Mouse (Mus musculus) ES-CJ7 (cell line): ENCODE measurements at regions not wholly inside any gene's neighbourhood (a gene's known extent, or its start where the extent isn't known, plus 50 kb on each side); places are given as distances from the start of the nearest gene placed in this dataset.

Experiments
- DNase-seq: peaks from one replicate; pipeline ENCODE4 v3.0.0; 2011; ENCODE audit warnings: low read depth, low spot score

DNA sequence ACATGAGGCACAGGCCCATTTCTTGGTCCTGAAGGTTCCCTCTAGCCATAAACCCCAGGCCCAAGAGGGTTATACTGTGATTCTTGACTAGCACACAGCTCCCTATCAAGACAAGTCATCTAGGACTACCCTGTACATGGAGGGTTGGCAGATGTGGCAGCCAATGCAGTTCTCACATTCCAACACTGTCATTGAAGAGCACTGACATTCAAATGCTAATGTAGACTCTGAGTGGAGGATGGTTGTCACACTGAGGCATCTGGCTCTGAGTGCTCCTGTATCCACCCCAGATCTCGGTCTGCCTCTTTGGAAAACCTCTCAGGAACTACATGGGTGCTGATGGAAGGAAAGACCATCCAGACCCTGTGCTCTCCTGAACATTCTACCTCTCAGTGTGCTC is 900.5 kb upstream of the 1700015G11Rik start:
- DNase-seq = peak; percentile 57

DNA sequence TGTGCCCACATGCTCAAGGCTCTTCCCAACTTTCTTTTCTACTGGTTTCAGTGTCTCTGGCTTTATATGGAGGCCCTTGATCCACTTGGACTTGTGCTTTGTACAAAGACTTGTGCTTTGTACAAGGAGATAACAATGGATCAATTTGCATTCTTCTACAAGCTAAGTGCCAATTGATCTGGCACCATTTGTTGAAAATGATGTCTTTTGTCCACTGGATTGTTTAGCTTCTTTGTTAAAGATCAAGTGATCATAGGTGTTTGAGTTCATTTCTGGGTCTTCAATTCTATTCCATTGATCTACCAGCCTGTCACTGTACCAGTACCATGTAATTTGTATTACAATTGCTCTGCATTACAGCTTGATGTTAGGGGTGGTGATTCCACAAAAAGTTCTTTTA is 895.8 kb upstream of the 1700015G11Rik start:
- peak; percentile 65 for DNase-seq

DNA sequence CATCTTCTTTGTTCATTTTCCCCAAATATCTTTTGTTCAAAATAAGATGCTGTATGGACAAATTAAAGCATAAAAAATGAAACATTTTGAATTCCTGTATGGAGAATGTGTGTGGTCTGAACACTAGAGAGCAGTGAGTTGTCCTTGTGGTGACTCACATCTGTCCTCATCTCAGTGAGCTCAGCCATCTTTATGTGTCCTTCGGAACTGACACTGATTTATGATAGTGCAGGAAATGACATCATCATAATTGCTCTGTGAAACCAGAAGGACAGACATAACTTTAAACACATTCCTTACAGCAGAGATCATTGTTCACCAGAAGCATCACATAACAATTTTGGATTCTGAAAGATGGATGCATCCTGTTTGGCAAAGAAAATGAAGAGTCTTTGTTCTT is 850.2 kb upstream of the 1700015G11Rik start:
- no peak for DNase-seq

DNA sequence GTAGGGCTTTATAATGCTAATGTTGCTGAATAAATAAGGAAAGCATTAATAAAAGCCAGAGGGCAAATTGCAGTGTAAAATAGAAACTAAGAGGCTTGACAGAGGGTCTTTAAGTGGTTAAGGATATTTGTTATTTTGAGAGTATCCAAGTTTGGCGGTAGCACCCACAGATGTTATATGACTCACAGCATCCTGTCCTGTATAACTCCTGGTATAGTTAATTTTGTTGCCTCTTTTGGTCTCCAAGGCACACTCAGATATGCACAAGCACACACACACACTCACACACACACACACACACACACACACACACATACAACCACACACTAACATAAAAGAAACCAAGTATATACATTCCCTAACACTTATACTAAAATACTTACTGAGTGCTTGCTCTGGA is 806.8 kb upstream of the 1700015G11Rik start:
- DNase-seq = no peak

DNA sequence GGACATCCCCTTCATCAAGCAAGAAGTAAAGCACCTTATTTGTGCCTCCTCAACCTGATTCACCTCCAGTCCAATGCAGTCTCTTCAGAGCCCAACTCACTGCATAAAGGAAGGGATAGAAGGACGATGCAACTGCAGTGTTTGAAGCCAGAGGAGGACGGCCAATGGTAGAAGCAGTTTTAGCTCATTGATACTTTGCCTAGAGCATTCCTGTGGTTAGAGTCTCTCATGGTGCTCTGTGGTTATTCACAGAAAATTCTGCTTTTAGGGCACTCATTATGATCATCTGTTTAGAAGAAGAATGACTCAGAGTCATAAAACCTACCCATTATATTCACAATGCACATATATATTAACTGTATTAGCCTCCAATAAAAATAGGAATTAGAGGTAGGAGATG is 792.6 kb upstream of the 1700015G11Rik start:
- no peak for DNase-seq
